Mouse (Mus musculus) cerebellum, adult 2 months (tissue): ENCODE measurements around the gene Ins2.

Experiments
- CTCF ChIP-seq: fragments of 200-500 bp; IDR thresholded peaks from 2 replicates; pipeline ENCODE4 v1.5.1; 2011; ENCODE audit warnings: low read depth, mild to moderate bottlenecking, control low read depth, low read length, moderate library complexity, borderline replicate concordance; ENCODE audit not compliant: insufficient read depth
- POLR2A ChIP-seq: fragments of 200-500 bp; IDR thresholded peaks from 2 replicates; pipeline ENCODE4 v1.6.1; 2011; ENCODE audit warnings: low read length, control low read depth, borderline replicate concordance; ENCODE audit not compliant: insufficient read depth

DNA sequence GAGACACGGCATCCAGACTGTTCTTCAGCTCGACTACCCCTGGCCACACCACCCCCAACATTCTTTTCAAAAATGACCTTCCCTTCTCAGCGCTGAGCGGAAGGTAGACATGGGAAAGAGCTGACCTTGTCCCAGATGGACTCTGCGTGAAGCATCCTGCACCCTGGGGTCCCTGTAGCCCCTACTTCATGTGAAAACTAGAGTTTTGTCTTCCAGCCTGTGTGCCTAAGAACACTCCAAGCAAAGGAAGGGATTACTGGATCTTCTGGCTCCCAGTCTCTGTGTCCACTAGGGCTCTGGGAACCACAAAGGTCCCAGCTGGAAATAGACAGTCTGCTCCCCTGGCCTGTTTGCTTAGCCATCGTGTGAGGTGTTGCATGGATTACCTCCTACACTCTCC is 68.0 kb downstream of the Ins2 start:
- TF ChIP-seq CTCF (no peak), POLR2A (no peak)
